Mouse (Mus musculus): ENCODE data around the gene Naa38. TPM values are rescaled to one million over a fixed set of nuclear protein-coding genes. Genes with fewer than 3 reads are reported as not detected.
A peak's percentile ranks its signal among the peaks of the same experiment; 100 is the strongest.
"Not testable (repeated sequence)": the region's sequence is repeated elsewhere in the genome, so short reads cannot be mapped to it uniquely, and the experiment has no call there.

Naa38 gene
- total RNA-seq, 2 experiments from 2014 or later, result 105 to 109 TPM

- DNase-seq (ENCODE audit: low spot score in 2 of 2), result peak; percentile 64 to 84
- intact Hi-C loops (cut with DNase I), result no loop called here
These were observed 23.1 kb upstream of the Naa38 start for GRCm38 (mm10) chr11:69372056-69372779.

GRCm38 (mm10) chr11:69372780-69373170 is 22.5 kb upstream of the Naa38 start:
- intact Hi-C loops (cut with DNase I), result no loop called here
- no peak for DNase-seq (ENCODE audit: low spot score in 2 of 2)

- intact Hi-C loops (cut with DNase I), result no loop called here
- DNase-seq (ENCODE audit: low spot score in 2 of 2), result no peak
These were observed 21.9 kb upstream of the Naa38 start for GRCm38 (mm10) chr11:69373223-69373965.

GRCm38 (mm10) chr11:69375646-69376045 is 19.6 kb upstream of the Naa38 start:
- intact Hi-C loops (cut with DNase I), result no loop called here
- no peak for DNase-seq (ENCODE audit: low spot score in 2 of 2)

GRCm38 (mm10) chr11:69377766-69378165 is 17.5 kb upstream of the Naa38 start:
- intact Hi-C loops (cut with DNase I), result no loop called here
- DNase-seq (ENCODE audit: low spot score in 2 of 2), result no peak

- intact Hi-C loops (cut with DNase I), result no loop called here
- DNase-seq (ENCODE audit: low spot score in 2 of 2), result no peak
These were observed 15.7 kb upstream of the Naa38 start for GRCm38 (mm10) chr11:69379600-69379999.

GRCm38 (mm10) chr11:69381356-69381755 is 13.9 kb upstream of the Naa38 start:
- intact Hi-C loops (cut with DNase I), result no loop called here
- no peak for DNase-seq (ENCODE audit: low spot score in 2 of 2)

- intact Hi-C loops (cut with DNase I), result no loop called here
- DNase-seq (ENCODE audit: low spot score in 2 of 2), result no peak
These were observed 12.7 kb upstream of the Naa38 start for GRCm38 (mm10) chr11:69382478-69383105.

GRCm38 (mm10) chr11:69384979-69385378 is 10.3 kb upstream of the Naa38 start:
- intact Hi-C loops (cut with DNase I), result loop anchor here (5.0 kb wide), 1 partner anchor 188 kb away; the partner anchor contains the start of gene Alox8
- DNase-seq (ENCODE audit: low spot score in 2 of 2), result no peak

- no peak for DNase-seq (ENCODE audit: low spot score in 2 of 2)
- intact Hi-C loops (cut with DNase I), result loop anchor here (5.0 kb wide), 1 partner anchor 189 kb away; the partner anchor contains the start of gene Alox8
These were observed 8.5 kb upstream of the Naa38 start for GRCm38 (mm10) chr11:69386758-69387157.

GRCm38 (mm10) chr11:69388680-69389079 is 6.6 kb upstream of the Naa38 start:
- intact Hi-C loops (cut with DNase I), result loop anchor here (2.0 to 5.0 kb wide), 2 partner anchors 64 to 191 kb away; partner anchors contain the start of gene Alox8

GRCm38 (mm10) chr11:69389531-69390399 is 5.5 kb upstream of the Naa38 start:
- intact Hi-C loops (cut with DNase I), result loop anchor here (1.0 to 5.0 kb wide), 5 partner anchors 65 to 192 kb away; partner anchors contain the start of gene Alox8
- DNase-seq (ENCODE audit: low spot score in 2 of 2), result peak in 1 of 2 experiments; percentile 59

More at GRCm38 (mm10) chr11:69388680-69389079, 6.6 kb upstream of the Naa38 start:
- no peak for DNase-seq (ENCODE audit: low spot score in 2 of 2)

GRCm38 (mm10) chr11:69390400-69391034 is 4.8 kb upstream of the Naa38 start:
- peak; percentile 80 to 82 for DNase-seq (ENCODE audit: low spot score in 2 of 2)
- intact Hi-C loops (cut with DNase I), result loop anchor here (1.0 to 2.0 kb wide), 3 partner anchors 118 to 132 kb away; no protein-coding TSS in a partner anchor

GRCm38 (mm10) chr11:69394591-69395167 is 608 bp upstream of the Naa38 start:
- DNase-seq (ENCODE audit: low spot score in 2 of 2), result not testable (repeated sequence)

GRCm38 (mm10) chr11:69395634-69396373 is 517 bp downstream of the Naa38 start:
- intact Hi-C loops (cut with DNase I), result loop anchor here (5.0 kb wide), 1 partner anchor 181 kb away; no protein-coding TSS in a partner anchor
- peak; percentile 98 to 99 for DNase-seq (ENCODE audit: low spot score in 2 of 2)

More at GRCm38 (mm10) chr11:69394591-69395167, 608 bp upstream of the Naa38 start:
- intact Hi-C loops (cut with DNase I), result loop anchor here (5.0 kb wide), 1 partner anchor 183 kb away; no protein-coding TSS in a partner anchor

GRCm38 (mm10) chr11:69396772-69397171 is 1.5 kb downstream of the Naa38 start:
- no peak for DNase-seq (ENCODE audit: low spot score in 2 of 2)
- intact Hi-C loops (cut with DNase I), result loop anchor here (5.0 kb wide), 1 partner anchor 181 kb away; no protein-coding TSS in a partner anchor

GRCm38 (mm10) chr11:69397581-69398057 is 2.3 kb downstream of the Naa38 start:
- intact Hi-C loops (cut with DNase I), result loop anchor here (5.0 kb wide), 1 partner anchor 180 kb away; no protein-coding TSS in a partner anchor
- peak in 1 of 2 experiments; percentile 37 for DNase-seq (ENCODE audit: low spot score in 2 of 2)
